Mouse (Mus musculus): ENCODE data around the gene Gng12.

The Gng12 gene

GRCm38 (mm10) chr6:67049695-67050038, 153.5 kb downstream of the Gng12 start:
- no peak for DNase-seq (ENCODE audit: low read depth, low spot score)

DNA sequence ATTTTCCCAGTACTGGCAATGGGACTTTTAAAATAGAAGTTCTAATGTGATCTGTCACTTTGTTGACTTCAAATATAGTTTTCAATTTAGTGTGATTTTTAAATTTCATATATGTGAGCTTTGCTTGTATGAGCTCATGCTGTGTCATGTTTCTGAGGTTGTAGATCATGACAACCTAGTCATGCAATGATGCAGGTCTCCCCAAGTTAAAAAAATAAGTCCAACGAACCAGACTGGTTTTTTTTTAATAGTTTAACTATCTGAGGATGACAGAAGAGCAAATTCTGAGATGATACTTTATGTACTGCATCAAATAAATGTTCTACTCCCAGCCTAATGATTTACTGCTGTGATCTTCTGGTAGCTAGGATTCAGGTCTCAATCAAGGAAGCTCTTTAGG, 153.9 kb downstream of the Gng12 start:
- no peak for DNase-seq (ENCODE audit: low read depth, low spot score)

GRCm38 (mm10) chr6:67056108-67056888, 160.1 kb downstream of the Gng12 start:
- no peak for DNase-seq (ENCODE audit: low read depth, low spot score)

- no peak for DNase-seq (ENCODE audit: low read depth, low spot score)
These were observed 160.8 kb downstream of the Gng12 start for GRCm38 (mm10) chr6:67056889-67057564.

DNA sequence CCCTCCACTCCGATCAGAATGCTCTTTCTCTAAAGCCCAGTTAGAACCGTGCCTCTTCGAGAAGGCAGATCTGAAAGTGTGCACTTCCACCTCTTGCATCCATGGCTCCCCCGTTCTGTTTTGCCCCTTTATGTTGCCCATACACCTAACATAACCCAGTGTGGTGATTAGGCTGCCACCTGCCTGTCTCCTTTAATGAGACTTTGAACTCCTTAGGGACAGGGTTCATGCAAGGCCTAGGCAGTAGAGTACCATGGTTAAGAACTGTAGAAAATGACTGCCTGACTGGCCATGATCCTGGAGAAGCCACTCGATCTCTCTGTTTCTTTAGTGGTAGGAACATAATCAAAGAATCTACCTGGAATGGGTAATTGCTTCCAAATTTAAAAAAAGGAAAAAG, 161.4 kb downstream of the Gng12 start:
- DNase-seq (ENCODE audit: low read depth, low spot score): no peak

GRCm38 (mm10) chr6:67057991-67058696, 161.9 kb downstream of the Gng12 start:
- DNase-seq (ENCODE audit: low read depth, low spot score): no peak

DNA sequence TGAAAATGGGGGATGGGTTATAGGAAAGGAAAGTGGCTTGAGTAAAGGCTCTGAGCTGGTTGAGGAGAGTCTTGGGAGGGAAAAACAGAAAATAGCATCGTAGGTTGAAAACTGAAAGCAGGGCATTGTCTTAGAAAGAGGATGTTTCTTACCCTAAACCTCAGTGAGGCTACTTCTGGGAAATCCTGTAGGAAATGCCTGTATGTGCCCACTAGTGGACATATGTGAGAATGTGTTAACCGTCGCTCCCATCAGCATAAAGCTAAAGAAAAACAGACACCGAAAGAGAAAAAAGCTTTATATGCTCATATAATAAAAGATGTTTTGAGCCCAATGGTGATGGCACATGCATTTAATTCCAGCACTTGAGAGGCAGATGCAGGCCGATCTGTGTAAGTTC, 163.9 kb downstream of the Gng12 start:
- no peak for DNase-seq (ENCODE audit: low read depth, low spot score)

- no peak for DNase-seq (ENCODE audit: low read depth, low spot score)
These were observed 173.1 kb downstream of the Gng12 start for GRCm38 (mm10) chr6:67069219-67069762.

GRCm38 (mm10) chr6:67069800-67070315, 173.7 kb downstream of the Gng12 start:
- no peak for DNase-seq (ENCODE audit: low read depth, low spot score)
